Mouse (Mus musculus): ENCODE measurements around the gene Gm13420.
A peak's percentile ranks its signal among the peaks of the same experiment; 100 is the strongest.

DNA sequence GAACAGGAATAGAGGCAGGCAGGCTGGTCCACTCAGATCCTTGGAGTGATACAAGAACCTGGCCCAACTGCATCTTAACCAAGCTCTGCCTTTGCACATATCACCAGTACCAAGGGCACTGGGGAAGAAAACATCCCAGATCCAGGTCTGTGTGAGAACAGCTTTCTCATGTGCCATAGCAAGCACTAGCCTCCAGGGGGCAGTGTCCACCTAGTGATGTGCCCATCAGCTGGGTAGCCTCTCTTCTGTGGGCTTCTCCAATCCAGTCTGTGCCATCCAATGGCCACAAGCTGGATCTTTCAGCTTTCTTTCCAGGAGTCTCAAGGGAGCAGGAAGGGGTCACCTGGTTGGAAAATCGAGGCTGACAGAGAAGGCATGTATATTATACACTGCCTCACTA lies 13.3 kb upstream of the Gm13420 start:
- TF ChIP-seq EP300 (IDR thresholded peaks at IDR 0.05; ENCODE audit: low read depth) (no peak), CTCF (IDR thresholded peaks at IDR 0.05; ENCODE audit: low read depth) (peak; percentile 97)
